Comparison of ENCODE assay signal across 26 mouse cellular contexts in the genomic region with DNA sequence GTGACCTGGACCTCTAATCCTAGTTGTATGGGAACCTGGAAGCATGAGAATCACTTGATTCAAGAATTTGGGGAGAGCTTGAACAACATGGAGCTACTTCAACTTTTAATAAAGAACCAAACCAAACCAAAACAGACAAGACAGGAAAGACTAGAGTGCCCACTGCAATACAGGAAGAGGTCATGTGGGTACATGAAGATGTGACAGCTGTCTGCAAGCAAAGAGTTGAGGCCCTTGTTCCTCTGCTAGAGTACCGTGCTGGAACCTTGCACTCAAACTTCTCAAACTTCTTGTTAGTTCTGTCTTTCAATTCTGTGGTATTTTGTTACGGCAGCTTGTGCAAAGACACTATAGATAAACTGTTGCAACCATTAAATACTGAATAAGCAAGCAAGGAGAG. TPM values are rescaled to one million over a fixed set of nuclear protein-coding genes. Genes with fewer than 3 reads are reported as not detected.
DNase-seq lines count a peak whose midpoint lies in the region; ATAC-seq lines count a peak whose summit lies in the region.
"Had no signal": no experiment of that assay in that cellular context is flagged by ENCODE, and none has a peak within 500 bp of the region (broad histone marks: within the 10 kb centered on the region; RNA-seq: fewer than 3 reads in every experiment).

No protein-coding gene starts in this region.

- intact Hi-C loops in gastrocnemius, postnatal 14 days (cut with DNase I; ENCODE audit: low total_unique reads), result no loop called here

- peak; percentile 90 for ATAC-seq in CD4-positive, CD25-positive, alpha-beta regulatory T cell, adult 4 months
- peak; percentile 62; the same call in 1 of the 2 replicates for ATAC-seq in common myeloid progenitor, adult 5-6 weeks (replicated peaks; ENCODE audit: low read depth, poor library complexity, severe bottlenecking)
- peak; percentile 68 for ATAC-seq in megakaryocyte, adult 5-6 weeks (ENCODE audit: poor library complexity, severe bottlenecking)
- ATAC-seq in neutrophil, adult 5-6 weeks (ENCODE audit: extremely low read depth, insufficient number of reproducible peaks, low FRiP score, poor library complexity, severe bottlenecking), result peak; percentile 64; the same call in 1 of the 2 replicates
- ATAC-seq: forebrain, embryonic 13.5 days had no signal

- DNase-seq in right cerebral cortex, adult 18-20 months, result no peak
- no peak for DNase-seq in gastrocnemius, postnatal 14 days
- DNase-seq in adrenal gland, adult 2 months, result no peak
- DNase-seq: adrenal gland, postnatal 10 days; cerebellum, adult 11 months; cerebellum, adult 8-10 months; heart, adult 11 months; heart, postnatal 36 days had no signal

RNA-seq across cellular contexts. Expression of a gene that starts 36.5 kb away (rescaled TPM):
- polyA plus RNA-seq in CD4-positive, CD25-positive, alpha-beta regulatory T cell, adult 4 months (2017; shearing (Covaris generic)), result 10 to 100 TPM in 1 of 2 experiments, 1 to 10 TPM in 1; 5.5 to 10.6 TPM
- total RNA-seq in common myeloid progenitor, adult 5-6 weeks (2017), result 0.46 TPM in 1 of 2 replicates, not detected in the other
- total RNA-seq in megakaryocyte, adult 5-6 weeks (2015), result 0.94 and 1.9 TPM in 2 replicates
- 1.6 and 2.6 TPM in 2 replicates for total RNA-seq in megakaryocyte, adult 5-6 weeks (2017)
- total RNA-seq in neutrophil, adult 5-6 weeks (2017), result 0.49 and 0.58 TPM in 2 replicates
- total RNA-seq in gastrocnemius, postnatal 14 days (2021), result not detected
- total RNA-seq in adrenal gland, adult 2 months (2021), result not detected
- polyA plus RNA-seq in adrenal gland, adult 2 months (2012; rRNA removed), result not detected in 2 replicates
- total RNA-seq: adrenal gland, postnatal 10 days; adrenal gland, postnatal 4 days; forebrain, postnatal 0 days; G1E; gastrocnemius, adult 18-20 months; gastrocnemius, postnatal 25 days; heart, postnatal 36 days had no signal
- polyA plus RNA-seq: brain, embryonic 14.5 days; cortical plate, adult 2 months; embryonic facial prominence, embryonic 13.5 days; forebrain, embryonic 13.5 days; forebrain, postnatal 0 days; G1E; heart, embryonic 13.5 days; heart, postnatal 0 days; hindbrain, embryonic 11.5 days; hindbrain, embryonic 15.5 days; intestine, embryonic 14.5 days had no signal
